Mouse (Mus musculus) thymus, adult 2 months (tissue): ENCODE measurements around the gene Cenpx. TPM values are rescaled to one million over a fixed set of nuclear protein-coding genes. Genes with fewer than 3 reads are reported as not detected.
A peak's percentile ranks its signal among the peaks of the same experiment; 100 is the strongest.

ENCODE experiments used
- DNase-seq: peaks from one replicate; pipeline ENCODE4 v3.0.0; 2021
- H3K27ac ChIP-seq: fragments of 200-500 bp; 2 replicates; pipeline ENCODE4 v1.5.1; 2012; ENCODE audit warnings: low read length, control low read depth; ENCODE audit not compliant: control insufficient read depth, insufficient read depth
- H3K27me3 ChIP-seq: fragments of 200-500 bp; 2 replicates; pipeline ENCODE4 v1.6.1; 2012; ENCODE audit warnings: mild to moderate bottlenecking, low read length, moderate library complexity, mixed read lengths; ENCODE audit not compliant: control insufficient read depth, insufficient read depth
- H3K36me3 ChIP-seq: fragments of 200-500 bp; 2 replicates; pipeline ENCODE4 v1.6.1; 2012; ENCODE audit warnings: mild to moderate bottlenecking, low read length, moderate library complexity; ENCODE audit not compliant: control insufficient read depth, insufficient read depth
- H3K4me1 ChIP-seq: fragments of 200-500 bp; replicated peaks from 2 replicates; pipeline ENCODE4 v1.6.1; 2012; ENCODE audit warnings: low read length; ENCODE audit not compliant: control insufficient read depth, insufficient read depth
- H3K4me3 ChIP-seq: fragments of 200-500 bp; 2 replicates; pipeline ENCODE4 v1.5.1; 2012; ENCODE audit warnings: mild to moderate bottlenecking, low read length, control low read depth, moderate library complexity; ENCODE audit not compliant: control insufficient read depth, insufficient read depth
- CTCF ChIP-seq: fragments of 200-500 bp; IDR thresholded peaks from 2 replicates; pipeline ENCODE4 v1.5.1; 2012; ENCODE audit warnings: mild to moderate bottlenecking, control low read depth, low read length, moderate library complexity, borderline replicate concordance; ENCODE audit not compliant: control insufficient read depth, poor library complexity, insufficient read depth; ENCODE audit errors: extremely low read depth
- POLR2A ChIP-seq: fragments of 200-500 bp; IDR thresholded peaks from 2 replicates; pipeline ENCODE4 v1.6.1; 2012; ENCODE audit warnings: mild to moderate bottlenecking, low read length, control low read depth, moderate library complexity; ENCODE audit not compliant: control insufficient read depth, poor library complexity, insufficient read depth; ENCODE audit errors: extremely low read depth
- WGBS: fragments of 180-500 bp; shearing (Covaris S2); methylation state at CpG from one replicate; pipeline ENCODE4 v1.1.7; 2018; 5-methylcytosine and 5-hydroxymethylcytosine counted together
- polyA plus RNA-seq: library from polyadenylated mRNA; depleted of rRNA; stranded (reverse); fragments of >200 nt; gene quantifications from 2 replicates; pipeline ENCODE4 v1.2.3, GENCODE M21; 2012

Cenpx gene
- polyA plus RNA-seq, 1 experiment = 112 TPM

DNA sequence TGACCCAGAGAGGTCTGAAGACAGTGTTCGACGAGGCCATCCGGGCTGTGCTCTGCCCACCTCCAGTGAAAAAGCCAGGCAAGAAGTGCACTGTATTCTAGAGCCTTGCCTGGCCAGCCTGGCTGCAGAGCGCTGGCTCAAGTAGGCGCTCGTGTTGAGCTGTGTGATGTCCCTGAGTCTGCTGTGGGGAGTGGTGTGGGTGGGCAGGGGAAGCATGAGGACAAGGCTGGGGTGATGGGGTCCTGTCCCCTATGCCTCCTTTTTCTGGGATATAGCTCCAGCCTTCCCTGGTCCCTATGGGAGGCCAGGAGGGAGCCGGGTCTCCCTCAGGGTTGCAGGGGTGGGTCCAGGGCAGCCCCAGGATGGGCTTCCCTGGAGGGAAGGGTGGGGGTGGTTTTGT, 10.0 kb upstream of the Cenpx start:
- H3K4me3 ChIP-seq = no peak overlapping the region
- TF ChIP-seq POLR2A = no peak
- TF ChIP-seq CTCF = no peak
- DNase-seq = no peak
- H3K27ac ChIP-seq = no peak overlapping the region
- no peaks in the 10 kb centered on the region; the same call in 1 of the 2 replicates for H3K27me3 ChIP-seq
- WGBS = 95% methylated on average over 7 of the region's 7 CpGs
- peaks cover 23% of the 10 kb centered on the region for H3K4me1 ChIP-seq
- no peaks in the 10 kb centered on the region for H3K36me3 ChIP-seq

DNA sequence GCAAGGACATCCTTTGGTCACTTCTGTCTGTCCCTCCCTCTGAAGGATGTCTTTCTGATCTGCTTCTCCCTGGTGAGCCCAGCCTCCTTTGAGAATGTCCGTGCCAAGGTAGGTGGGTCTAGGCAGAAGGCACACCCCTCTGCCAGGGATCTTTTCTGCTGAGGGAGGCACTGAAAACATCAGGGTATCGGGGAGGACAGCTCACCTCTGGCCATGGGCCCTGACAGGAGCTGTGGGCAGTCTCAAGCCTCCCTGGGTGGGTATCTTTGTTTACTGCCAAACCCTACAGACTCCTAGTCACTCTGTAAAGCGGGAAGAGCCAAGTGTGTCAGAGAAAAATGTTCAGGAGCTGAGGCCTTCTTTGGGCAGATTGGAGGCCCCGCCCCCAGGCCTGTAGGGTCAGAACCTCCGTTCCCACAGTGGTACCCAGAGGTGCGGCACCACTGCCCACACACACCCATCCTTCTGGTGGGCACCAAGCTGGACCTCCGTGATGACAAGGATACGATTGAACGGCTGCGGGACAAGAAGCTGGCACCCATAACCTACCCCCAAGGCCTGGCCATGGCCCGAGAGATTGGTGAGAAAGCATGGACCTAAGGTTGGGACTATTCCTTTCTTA, 9.3 kb upstream of the Cenpx start:
- Histone ChIP-seq H3K27me3 (no peaks in the 10 kb centered on the region; the same call in 1 of the 2 replicates), H3K27ac (no peak overlapping the region), H3K4me1 (peaks cover 23% of the 10 kb centered on the region), H3K36me3 (no peaks in the 10 kb centered on the region), H3K4me3 (no peak overlapping the region)
- DNase-seq = no peak
- TF ChIP-seq CTCF (no peak), POLR2A (no peak)
- WGBS = 96% methylated on average over 11 of the region's 11 CpGs

DNA sequence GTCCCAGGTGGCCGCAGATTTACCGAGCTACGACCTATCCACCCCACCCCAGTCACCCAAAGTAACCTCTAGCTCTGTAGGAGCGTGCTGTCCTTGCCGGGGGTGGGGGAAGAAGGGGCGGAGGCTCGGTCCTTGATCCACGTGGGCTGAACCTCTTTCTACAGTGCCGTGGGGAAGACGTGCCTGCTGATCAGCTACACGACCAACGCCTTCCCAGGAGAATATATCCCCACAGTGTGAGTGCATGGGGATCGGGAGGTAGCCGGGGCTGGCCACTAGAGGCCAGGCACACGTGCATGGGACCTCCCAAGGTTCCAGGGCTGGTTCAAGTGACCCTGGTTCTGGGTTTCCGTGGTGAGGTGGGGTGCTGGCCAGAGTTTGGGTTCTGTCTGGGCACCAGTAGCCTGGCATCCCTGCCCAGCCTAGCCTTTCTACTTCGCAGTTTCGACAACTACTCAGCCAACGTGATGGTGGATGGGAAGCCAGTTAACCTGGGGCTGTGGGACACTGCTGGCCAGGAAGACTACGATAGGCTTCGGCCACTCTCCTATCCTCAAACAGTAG, 8.6 kb upstream of the Cenpx start:
- H3K27ac ChIP-seq = no peak overlapping the region
- no peak for DNase-seq
- 22% methylated on average over 21 of the region's 21 CpGs for WGBS
- H3K36me3 ChIP-seq = no peaks in the 10 kb centered on the region
- H3K27me3 ChIP-seq = no peaks in the 10 kb centered on the region; the same call in 1 of the 2 replicates
- peak overlapping the region; percentile 42 for H3K4me3 ChIP-seq
- H3K4me1 ChIP-seq = peaks cover 23% of the 10 kb centered on the region
- TF ChIP-seq POLR2A = no peak
- no peak for TF ChIP-seq CTCF

DNA sequence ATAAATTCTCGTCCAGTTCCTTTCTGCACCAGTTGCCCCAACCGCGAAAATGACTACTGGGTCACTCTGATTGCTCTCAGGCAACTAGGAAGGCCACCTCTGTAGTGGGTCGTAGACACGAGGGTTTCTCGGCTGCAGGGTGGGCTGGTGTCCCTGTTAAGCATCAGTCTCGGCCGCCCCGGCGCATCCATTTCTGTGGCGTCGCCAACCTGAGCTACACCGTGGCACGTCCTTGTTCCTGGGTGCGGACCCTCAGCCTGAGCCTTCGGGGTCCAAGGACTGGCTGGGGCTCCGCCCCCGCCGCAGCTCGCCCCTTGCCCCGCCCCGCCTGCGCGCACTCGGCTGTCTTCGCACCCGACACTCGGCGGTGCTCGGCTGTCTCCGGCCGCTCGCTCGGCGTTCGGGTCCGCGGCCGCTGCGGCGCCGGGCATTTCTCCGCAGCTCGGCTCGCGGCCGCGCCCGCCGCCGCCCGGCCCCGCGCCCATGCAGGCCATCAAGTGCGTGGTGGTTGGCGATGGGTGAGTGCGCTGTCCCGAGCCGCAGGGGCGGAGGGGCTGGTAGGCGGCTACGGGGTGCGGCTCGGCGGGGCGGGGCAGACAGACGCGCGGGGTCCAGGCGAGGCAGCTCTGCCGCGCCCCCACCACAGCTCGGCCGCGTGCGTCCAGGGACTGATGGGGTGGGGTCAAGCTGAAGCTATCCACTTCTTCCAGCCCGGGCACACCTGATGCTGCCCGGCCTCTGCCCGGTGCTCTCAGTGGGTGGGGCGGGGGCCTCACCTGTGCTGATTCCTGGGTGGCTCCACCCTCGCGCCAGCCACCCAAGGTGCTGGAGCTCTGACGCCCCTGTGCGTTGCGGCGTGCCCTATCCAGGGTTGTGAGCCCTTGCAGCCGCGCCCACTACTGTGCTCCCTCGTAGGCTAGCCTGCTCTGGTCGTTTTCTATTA, 7.9 kb upstream of the Cenpx start, which contains the start of gene Rac3:
Rac3 (plus strand) TSS at position 347 of the 943 bp plus-strand sequence.
- peak; percentile 64 for DNase-seq
- Histone ChIP-seq H3K27me3 (no peaks in the 10 kb centered on the region; the same call in 1 of the 2 replicates), H3K36me3 (no peaks in the 10 kb centered on the region), H3K27ac (no peak within 1 kb of the TSS), H3K4me3 (peak within 1 kb of the TSS; percentile 42), H3K4me1 (peaks cover 18% of the 10 kb centered on the region)
- 3% methylated on average over 85 of the region's 90 CpGs for WGBS
- TF ChIP-seq CTCF (no peak), POLR2A (no peak)

DNA sequence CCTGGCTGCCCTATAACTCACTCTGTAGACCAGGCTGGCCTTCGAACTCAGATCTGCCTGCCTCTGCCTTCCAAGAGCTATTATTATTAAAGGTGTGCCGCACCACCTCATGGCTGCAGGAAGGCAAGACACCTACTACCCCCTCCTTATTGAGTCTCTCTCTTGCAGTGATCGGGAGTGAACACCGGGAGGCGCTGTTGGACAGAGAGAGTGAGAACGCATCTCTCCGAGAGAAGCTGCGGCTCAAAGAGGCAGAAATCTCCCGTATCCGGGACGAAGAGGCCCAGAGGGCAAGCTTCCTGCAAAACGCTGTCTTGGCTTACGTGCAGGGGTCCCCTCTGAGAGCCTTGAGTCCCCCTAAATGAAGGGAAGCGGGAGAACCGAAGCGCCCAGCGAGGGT, 6.9 kb upstream of the Cenpx start:
- H3K27me3 ChIP-seq = no peaks in the 10 kb centered on the region; the same call in 1 of the 2 replicates
- no peaks in the 10 kb centered on the region for H3K36me3 ChIP-seq
- peak; percentile 92 for DNase-seq
- 16% methylated on average over 17 of the region's 17 CpGs for WGBS
- TF ChIP-seq POLR2A (no peak), CTCF (peak; percentile 81; the same call in 1 of the 2 replicates)
- peaks cover 18% of the 10 kb centered on the region for H3K4me1 ChIP-seq
- no peak overlapping the region for H3K4me3 ChIP-seq
- no peak overlapping the region for H3K27ac ChIP-seq

DNA sequence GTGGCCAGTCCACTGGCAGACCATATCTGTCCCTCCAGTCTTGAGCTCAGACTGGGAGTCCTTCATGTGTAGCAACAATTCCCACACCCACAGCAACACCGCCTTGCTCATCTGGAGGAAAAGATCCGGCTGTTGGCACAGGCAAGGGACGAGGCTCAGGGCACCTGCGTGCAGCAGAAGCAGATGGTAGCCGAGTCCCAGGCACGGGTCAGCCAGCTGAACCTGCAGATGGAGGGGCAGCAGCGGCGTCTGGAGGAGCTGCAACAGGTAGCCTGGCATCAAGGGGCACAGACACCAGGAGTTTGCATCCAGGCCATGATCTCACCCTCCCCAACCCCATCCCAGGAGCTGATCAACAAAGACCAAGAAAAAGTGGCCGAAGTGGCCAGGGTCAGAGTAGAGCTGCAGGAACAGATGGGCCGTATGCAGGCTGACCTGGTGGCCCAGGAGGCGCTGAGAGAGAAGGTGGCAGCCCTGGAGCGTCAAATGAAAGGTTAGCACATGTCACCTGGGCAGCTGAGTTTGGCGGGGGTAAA, 6.4 kb upstream of the Cenpx start:
- Histone ChIP-seq H3K4me1 (peaks cover 20% of the 10 kb centered on the region), H3K36me3 (no peaks in the 10 kb centered on the region), H3K27me3 (no peaks in the 10 kb centered on the region; the same call in 1 of the 2 replicates), H3K27ac (no peak overlapping the region), H3K4me3 (no peak overlapping the region)
- WGBS = 97% methylated on average over 13 of the region's 13 CpGs
- DNase-seq = no peak
- no peak for TF ChIP-seq CTCF
- no peak for TF ChIP-seq POLR2A
